Mouse (Mus musculus) liver, embryonic 11.5 days (tissue): ENCODE measurements at regions not wholly inside any gene's neighbourhood (a gene's known extent, or its start where the extent isn't known, plus 50 kb on each side); places are given as distances from the start of the nearest gene placed in this dataset.

ENCODE experiments used
- ATAC-seq: fragments of 200-750 bp; cut with Nextera tagmentation; replicated peaks from 2 replicates; pipeline ENCODE4 v1.8.0; 2017; ENCODE audit warnings: moderate number of reproducible peaks, mild to moderate bottlenecking, moderate TSS enrichment, moderate library complexity; ENCODE audit not compliant: low FRiP score
- DNase-seq: peaks from one replicate; pipeline ENCODE4 v3.0.0-alpha.2; 2017; ENCODE audit warnings: low spot score
- H3K27ac ChIP-seq: fragments of 300-500 bp; sonication (generic); 2 replicates; pipeline ENCODE4 v1.5.1; 2014; ENCODE audit warnings: mild to moderate bottlenecking, low read depth, low read length, control low read depth
- H3K27me3 ChIP-seq: fragments of 300-500 bp; sonication (generic); replicated peaks from 2 replicates; pipeline ENCODE4 v1.6.1; 2014; ENCODE audit warnings: low read length, mixed read lengths; ENCODE audit not compliant: control insufficient read depth, insufficient read depth
- H3K36me3 ChIP-seq: fragments of 300-500 bp; sonication (generic); 2 replicates; pipeline ENCODE4 v1.6.1; 2014; ENCODE audit warnings: mild to moderate bottlenecking, low read length, moderate library complexity, mixed read lengths; ENCODE audit not compliant: control insufficient read depth, insufficient read depth
- H3K4me1 ChIP-seq: fragments of 300-500 bp; sonication (generic); replicated peaks from 2 replicates; pipeline ENCODE4 v1.6.1; 2014; ENCODE audit warnings: low read length, mixed read lengths; ENCODE audit not compliant: control insufficient read depth, insufficient read depth
- H3K4me2 ChIP-seq: fragments of 300-500 bp; sonication (generic); 2 replicates; pipeline ENCODE4 v1.6.1; 2014; ENCODE audit warnings: mild to moderate bottlenecking, control low read depth, moderate library complexity
- H3K4me3 ChIP-seq: fragments of 300-500 bp; sonication (generic); 2 replicates; pipeline ENCODE4 v1.5.1; 2014; ENCODE audit warnings: low read depth, low read length, control low read depth
- H3K9ac ChIP-seq: fragments of 300-500 bp; sonication (generic); 2 replicates; pipeline ENCODE4 v1.6.1; 2014; ENCODE audit warnings: low read depth, low read length, control low read depth
- H3K9me3 ChIP-seq: fragments of 300-500 bp; sonication (generic); 2 replicates; pipeline ENCODE4 v1.6.1; 2016; ENCODE audit warnings: low read length, inconsistent platforms, mixed read lengths; ENCODE audit not compliant: control insufficient read depth
- WGBS: fragments of 180-500 bp; shearing (Covaris S2); extraction: QIAGEN DNeasy Blood & Tissue Kit; methylation state at CpG from one replicate; pipeline ENCODE4 v1.1.7; 2014; 5-methylcytosine and 5-hydroxymethylcytosine counted together

- 58% methylated on average over 6 of the region's 6 CpGs for WGBS
- DNase-seq (no peak), ATAC-seq (no peak)
- Histone ChIP-seq H3K4me2 (no peak overlapping the region), H3K9me3 (no peaks in the 10 kb centered on the region), H3K9ac (no peak overlapping the region), H3K27me3 (no peaks in the 10 kb centered on the region), H3K27ac (no peak overlapping the region), H3K36me3 (no peaks in the 10 kb centered on the region), H3K4me1 (no peaks in the 10 kb centered on the region), H3K4me3 (no peak overlapping the region)
Observed at GRCm38 (mm10) chr7:82112046-82112445, 61.6 kb upstream of the Sh3gl3 start.

- 84% methylated on average over 6 of the region's 6 CpGs for WGBS
- no peaks in the 10 kb centered on the region for H3K36me3 ChIP-seq
- no peak for ATAC-seq
- H3K4me2 ChIP-seq = no peak overlapping the region
- H3K9me3 ChIP-seq = no peaks in the 10 kb centered on the region
- no peak for DNase-seq
- H3K4me3 ChIP-seq = no peak overlapping the region
- no peak overlapping the region for H3K27ac ChIP-seq
- H3K4me1 ChIP-seq = no peaks in the 10 kb centered on the region
- H3K9ac ChIP-seq = no peak overlapping the region
- H3K27me3 ChIP-seq = no peaks in the 10 kb centered on the region
Observed at GRCm38 (mm10) chr7:82115646-82116045, 58.0 kb upstream of the Sh3gl3 start.

GRCm38 (mm10) chr7:82119266-82119665 lies 54.4 kb upstream of the Sh3gl3 start:
- Histone ChIP-seq H3K27me3 (no peaks in the 10 kb centered on the region), H3K4me2 (no peak overlapping the region), H3K9me3 (no peaks in the 10 kb centered on the region), H3K4me1 (no peaks in the 10 kb centered on the region), H3K9ac (no peak overlapping the region), H3K27ac (no peak overlapping the region), H3K36me3 (no peaks in the 10 kb centered on the region), H3K4me3 (no peak overlapping the region)
- 18% methylated on average over 2 of the region's 2 CpGs for WGBS
- no peak for ATAC-seq
- DNase-seq = peak; percentile 54

GRCm38 (mm10) chr7:82119866-82120265 lies 53.8 kb upstream of the Sh3gl3 start:
- Histone ChIP-seq H3K4me2 (no peak overlapping the region), H3K36me3 (no peaks in the 10 kb centered on the region), H3K27me3 (no peaks in the 10 kb centered on the region), H3K4me3 (no peak overlapping the region), H3K9ac (no peak overlapping the region), H3K4me1 (no peaks in the 10 kb centered on the region), H3K9me3 (no peaks in the 10 kb centered on the region), H3K27ac (no peak overlapping the region)
- 46% methylated on average over 9 of the region's 9 CpGs for WGBS
- DNase-seq (no peak), ATAC-seq (no peak)

- WGBS = 5% methylated on average over 1 of the region's 1 CpGs
- H3K27ac ChIP-seq = no peak overlapping the region
- H3K4me1 ChIP-seq = no peaks in the 10 kb centered on the region
- no peaks in the 10 kb centered on the region for H3K9me3 ChIP-seq
- no peak overlapping the region for H3K4me2 ChIP-seq
- H3K36me3 ChIP-seq = no peaks in the 10 kb centered on the region
- DNase-seq (peak; percentile 46), ATAC-seq (no peak)
- no peak overlapping the region for H3K9ac ChIP-seq
- no peaks in the 10 kb centered on the region for H3K27me3 ChIP-seq
- H3K4me3 ChIP-seq = no peak overlapping the region
Observed at GRCm38 (mm10) chr7:82121746-82122145, 51.9 kb upstream of the Sh3gl3 start.
